Mouse (Mus musculus): ENCODE measurements around the gene Gfm2. TPM values are rescaled to one million over a fixed set of nuclear protein-coding genes. Genes with fewer than 3 reads are reported as not detected.

Gfm2 gene
- total and polyA plus RNA-seq, 3 experiments: 22.0 to 54.0 (median 41.3) TPM

GRCm38 (mm10) chr13:97187693-97188092, 50.0 kb downstream of the Gfm2 start:
- DNase-seq: no peak

GRCm38 (mm10) chr13:97192649-97193048, 54.9 kb downstream of the Gfm2 start:
- DNase-seq: no peak

GRCm38 (mm10) chr13:97193420-97193819, 55.7 kb downstream of the Gfm2 start:
- DNase-seq: peak; percentile 69

- DNase-seq: no peak
These were observed 58.6 kb downstream of the Gfm2 start for GRCm38 (mm10) chr13:97196186-97196924.

GRCm38 (mm10) chr13:97196925-97197218, 59.1 kb downstream of the Gfm2 start:
- no peak for DNase-seq

GRCm38 (mm10) chr13:97197932-97198562, 60.3 kb downstream of the Gfm2 start, which contains the start of gene Hexb:
Gene Hexb (minus strand): TSS chr13:97198357.
- peak; percentile 97 for DNase-seq

GRCm38 (mm10) chr13:97199123-97199522, 61.4 kb downstream of the Gfm2 start:
- no peak for DNase-seq

- DNase-seq: no peak
These were observed 63.3 kb downstream of the Gfm2 start for GRCm38 (mm10) chr13:97201076-97201475.

GRCm38 (mm10) chr13:97201896-97202295, 64.2 kb downstream of the Gfm2 start:
- DNase-seq: no peak

- DNase-seq: peak; percentile 90
These were observed 67.4 kb downstream of the Gfm2 start for GRCm38 (mm10) chr13:97205052-97205701.

- DNase-seq: no peak
These were observed 68.3 kb downstream of the Gfm2 start for GRCm38 (mm10) chr13:97206046-97206445.

GRCm38 (mm10) chr13:97207472-97208111, 69.9 kb downstream of the Gfm2 start:
- no peak for DNase-seq

GRCm38 (mm10) chr13:97208112-97208478, 70.4 kb downstream of the Gfm2 start:
- DNase-seq: no peak

- DNase-seq: no peak
These were observed 70.8 kb downstream of the Gfm2 start for GRCm38 (mm10) chr13:97208500-97209010.

- DNase-seq: no peak
These were observed 77.0 kb downstream of the Gfm2 start for GRCm38 (mm10) chr13:97214583-97215268.

GRCm38 (mm10) chr13:97215563-97215962, 77.8 kb downstream of the Gfm2 start:
- DNase-seq: no peak

- no peak for DNase-seq
These were observed 78.5 kb downstream of the Gfm2 start for GRCm38 (mm10) chr13:97216196-97216595.

- DNase-seq: no peak
These were observed 82.3 kb downstream of the Gfm2 start for GRCm38 (mm10) chr13:97220022-97220421.

- DNase-seq: no peak
These were observed 86.1 kb downstream of the Gfm2 start for GRCm38 (mm10) chr13:97223856-97224255.

- no peak for DNase-seq
These were observed 86.7 kb downstream of the Gfm2 start for GRCm38 (mm10) chr13:97224341-97224982.

GRCm38 (mm10) chr13:97225130-97225529, 87.4 kb downstream of the Gfm2 start:
- no peak for DNase-seq
